Mouse (Mus musculus) kidney, embryonic 16.5 days (tissue): ENCODE measurements around the gene Rpl27. TPM values are rescaled to one million over a fixed set of nuclear protein-coding genes. Genes with fewer than 3 reads are reported as not detected.

ENCODE experiments used
- ATAC-seq: fragments of 200-750 bp; cut with Nextera tagmentation; 2 replicates; pipeline ENCODE4 v1.8.0; 2017; ENCODE audit warnings: moderate TSS enrichment; ENCODE audit not compliant: low FRiP score, low TSS enrichment
- H3K27ac ChIP-seq: fragments of 300-500 bp; sonication (generic); 2 replicates; pipeline ENCODE4 v1.5.1; 2014; ENCODE audit warnings: low read length
- H3K27me3 ChIP-seq: fragments of 300-500 bp; sonication (generic); 2 replicates; pipeline ENCODE4 v1.6.1; 2014; ENCODE audit warnings: low read length, control low read depth, mixed read lengths; ENCODE audit not compliant: insufficient read depth
- H3K36me3 ChIP-seq: fragments of 300-500 bp; sonication (generic); 2 replicates; pipeline ENCODE4 v1.6.1; 2014; ENCODE audit warnings: low read length, control low read depth, mixed read lengths; ENCODE audit not compliant: insufficient read depth
- H3K4me1 ChIP-seq: fragments of 300-500 bp; sonication (generic); 2 replicates; pipeline ENCODE4 v1.6.1; 2014; ENCODE audit warnings: low read length, control low read depth, mixed read lengths; ENCODE audit not compliant: insufficient read depth
- H3K4me2 ChIP-seq: fragments of 300-500 bp; sonication (generic); replicated peaks from 2 replicates; pipeline ENCODE4 v1.6.1; 2014; ENCODE audit warnings: low read depth, low read length
- H3K4me3 ChIP-seq: fragments of 300-500 bp; sonication (generic); 2 replicates; pipeline ENCODE4 v1.5.1; 2014; ENCODE audit warnings: mild to moderate bottlenecking, low read length
- H3K9ac ChIP-seq: fragments of 300-500 bp; sonication (generic); replicated peaks from 2 replicates; pipeline ENCODE4 v1.6.1; 2014; ENCODE audit warnings: low read length
- H3K9me3 ChIP-seq: fragments of 300-500 bp; sonication (generic); 2 replicates; pipeline ENCODE4 v1.6.1; 2016; ENCODE audit warnings: low read length, control low read depth
- WGBS: fragments of 180-500 bp; shearing (Covaris S2); extraction: QIAGEN DNeasy Blood & Tissue Kit; methylation state at CpG from one replicate; pipeline ENCODE4 v1.1.7; 2014; 5-methylcytosine and 5-hydroxymethylcytosine counted together
- polyA plus RNA-seq: library from polyadenylated mRNA; unstranded; fragments of >200 nt; fragmentation: Nextera tagmentation; extraction: Ambion mirVana; gene quantifications from 2 replicates; pipeline ENCODE4 v1.2.1, GENCODE M21; 2015

Rpl27 gene
- polyA plus RNA-seq, result 267 and 290 TPM in 2 replicates

- no peaks in the 10 kb centered on the region for H3K27me3 ChIP-seq
- peak; percentile 98 for ATAC-seq
These were observed at the start of gene Rpl27 for GRCm38 (mm10) chr11:101442127-101442693. TSS of gene Rpl27 (plus strand) at chr11:101442298.

DNA sequence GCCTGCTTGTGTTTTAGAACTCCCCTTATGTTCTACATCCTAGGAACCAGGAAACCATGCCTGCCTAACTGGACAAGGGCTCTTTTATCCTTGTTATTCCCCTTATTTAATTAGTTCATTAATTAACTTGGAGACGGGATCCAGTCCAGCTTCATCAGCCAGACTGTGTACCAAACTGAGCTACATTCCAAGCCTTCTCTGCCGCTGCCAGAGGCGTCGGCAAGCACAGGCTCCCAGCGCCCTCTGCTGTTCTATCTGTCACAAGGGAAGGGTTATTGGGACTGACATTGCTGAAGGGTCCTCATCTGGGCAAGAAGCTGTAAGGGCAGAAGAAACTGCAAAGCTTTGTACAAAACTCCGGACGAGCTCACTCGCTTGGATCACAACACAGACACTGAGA is 47.0 kb upstream of the Rpl27 start:
- no peak overlapping the region for H3K4me3 ChIP-seq
- 4% methylated on average over 8 of the region's 8 CpGs for WGBS
- no peak overlapping the region; the same call in 1 of the 2 replicates for H3K9ac ChIP-seq
- no peak overlapping the region for H3K4me2 ChIP-seq
- H3K36me3 ChIP-seq, result no peaks in the 10 kb centered on the region
- H3K4me1 ChIP-seq, result no peaks in the 10 kb centered on the region
- H3K27me3 ChIP-seq, result no peaks in the 10 kb centered on the region
- no peaks in the 10 kb centered on the region for H3K9me3 ChIP-seq
- no peak overlapping the region for H3K27ac ChIP-seq
- peak; percentile 78; the same call in 1 of the 2 replicates for ATAC-seq

More at GRCm38 (mm10) chr11:101442127-101442693, at the start of gene Rpl27:
- H3K9ac ChIP-seq, result peak within 1 kb of the TSS; percentile 97
- no peaks in the 10 kb centered on the region for H3K9me3 ChIP-seq
- peak within 1 kb of the TSS; percentile 90 for H3K4me3 ChIP-seq
- WGBS, result under 1% methylated on average over 42 of the region's 42 CpGs
- peak within 1 kb of the TSS; percentile 93 for H3K27ac ChIP-seq
- peaks cover 28% of the 10 kb centered on the region for H3K36me3 ChIP-seq
- peak within 1 kb of the TSS; percentile 69 for H3K4me2 ChIP-seq
- H3K4me1 ChIP-seq, result peaks cover 18% of the 10 kb centered on the region

GRCm38 (mm10) chr11:101415306-101415705 is 26.8 kb upstream of the Rpl27 start:
- no peak overlapping the region for H3K9ac ChIP-seq
- no peak overlapping the region for H3K27ac ChIP-seq
- H3K4me1 ChIP-seq, result peaks cover 7% of the 10 kb centered on the region
- H3K4me3 ChIP-seq, result no peak overlapping the region
- H3K27me3 ChIP-seq, result no peaks in the 10 kb centered on the region
- H3K4me2 ChIP-seq, result no peak overlapping the region
- H3K9me3 ChIP-seq, result no peaks in the 10 kb centered on the region
- H3K36me3 ChIP-seq, result peaks cover 15% of the 10 kb centered on the region
- ATAC-seq, result no peak
- whole genome bisulfite sequencing, result 74% methylated on average over 2 of the region's 2 CpGs

- peak; percentile 7; the same call in 1 of the 2 replicates for ATAC-seq
- Histone ChIP-seq H3K36me3 (peaks cover 3% of the 10 kb centered on the region), H3K9me3 (no peaks in the 10 kb centered on the region), H3K4me1 (peaks cover 7% of the 10 kb centered on the region), H3K27ac (peak overlapping the region; percentile 29), H3K9ac (peak overlapping the region; percentile 88), H3K4me3 (peak overlapping the region; percentile 78), H3K27me3 (no peaks in the 10 kb centered on the region), H3K4me2 (peak overlapping the region; percentile 85)
- 2% methylated on average over 11 of the region's 11 CpGs for WGBS
These were observed 25.5 kb upstream of the Rpl27 start for GRCm38 (mm10) chr11:101416433-101417100.

- 0% methylated on average over 41 of the region's 45 CpGs for WGBS
- Histone ChIP-seq H3K27ac (peak within 1 kb of the TSS; percentile 54), H3K4me1 (peaks cover 7% of the 10 kb centered on the region), H3K36me3 (no peaks in the 10 kb centered on the region; the same call in 1 of the 2 replicates), H3K27me3 (no peaks in the 10 kb centered on the region), H3K4me3 (peak within 1 kb of the TSS; percentile 78), H3K4me2 (peak within 1 kb of the TSS; percentile 85), H3K9ac (peak within 1 kb of the TSS; percentile 88), H3K9me3 (no peaks in the 10 kb centered on the region)
- peak; percentile 81 for ATAC-seq
These were observed 24.8 kb upstream of the Rpl27 start, which contains the start of gene Aarsd1 for GRCm38 (mm10) chr11:101417101-101417855. TSS of gene Aarsd1 (minus strand) at chr11:101417615.

DNA sequence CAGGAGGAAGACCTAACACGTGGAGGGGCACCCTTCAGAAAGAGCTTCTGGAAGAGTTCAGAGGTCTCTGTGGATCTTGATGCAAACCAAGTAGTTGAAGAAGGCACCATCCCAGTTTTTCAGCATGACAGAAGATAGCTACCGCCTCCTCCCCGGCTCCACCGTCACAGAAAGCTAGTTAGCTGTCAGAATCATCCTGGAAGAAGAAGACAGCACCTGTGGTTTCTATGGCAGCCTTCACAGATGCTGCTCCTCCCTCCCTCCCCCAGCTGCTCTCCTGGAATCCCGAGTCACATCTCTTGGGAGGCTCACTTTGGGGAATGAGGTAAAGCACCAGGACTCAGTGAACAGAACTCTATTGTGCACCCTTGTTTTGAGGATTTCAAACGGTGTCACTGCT is 23.1 kb upstream of the Rpl27 start:
- Histone ChIP-seq H3K36me3 (no peaks in the 10 kb centered on the region), H3K4me3 (no peak overlapping the region), H3K27me3 (no peaks in the 10 kb centered on the region), H3K9me3 (no peaks in the 10 kb centered on the region), H3K27ac (no peak overlapping the region), H3K4me2 (no peak overlapping the region), H3K4me1 (peaks cover 13% of the 10 kb centered on the region), H3K9ac (no peak overlapping the region)
- 59% methylated on average over 6 of the region's 6 CpGs for WGBS
- no peak for ATAC-seq

DNA sequence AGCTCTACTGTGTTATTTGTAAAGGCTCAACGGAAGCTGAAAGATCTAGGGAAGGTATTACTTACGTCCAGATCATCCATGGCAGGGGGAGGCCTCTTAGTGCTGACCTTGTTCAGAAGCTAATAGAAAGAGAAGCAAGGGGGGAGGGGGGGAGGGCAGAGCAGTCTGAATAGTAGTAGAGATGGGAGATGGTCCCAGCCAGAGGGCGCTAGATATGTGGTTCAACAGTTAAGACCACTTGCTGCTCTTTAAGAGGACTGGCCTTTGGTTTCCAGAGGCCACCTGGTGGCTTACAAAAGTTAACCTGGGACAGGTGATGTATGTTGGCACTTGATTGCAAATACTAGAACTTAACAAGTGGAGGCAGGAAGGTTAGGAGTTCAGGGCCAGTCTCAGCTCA is 22.5 kb upstream of the Rpl27 start:
- H3K9ac ChIP-seq, result no peak overlapping the region
- H3K9me3 ChIP-seq, result no peaks in the 10 kb centered on the region
- H3K4me3 ChIP-seq, result no peak overlapping the region
- peaks cover 15% of the 10 kb centered on the region for H3K4me1 ChIP-seq
- 41% methylated on average over 3 of the region's 3 CpGs for WGBS
- ATAC-seq, result no peak
- no peak overlapping the region for H3K27ac ChIP-seq
- H3K4me2 ChIP-seq, result no peak overlapping the region
- no peaks in the 10 kb centered on the region for H3K36me3 ChIP-seq
- H3K27me3 ChIP-seq, result no peaks in the 10 kb centered on the region

- Histone ChIP-seq H3K9ac (no peak overlapping the region), H3K4me1 (peaks cover 15% of the 10 kb centered on the region), H3K4me2 (no peak overlapping the region), H3K9me3 (no peaks in the 10 kb centered on the region), H3K27me3 (no peaks in the 10 kb centered on the region), H3K27ac (no peak overlapping the region), H3K4me3 (no peak overlapping the region), H3K36me3 (no peaks in the 10 kb centered on the region)
- WGBS, result 92% methylated on average over 5 of the region's 5 CpGs
- ATAC-seq, result no peak
These were observed 21.9 kb upstream of the Rpl27 start for GRCm38 (mm10) chr11:101420148-101420547.

- H3K27me3 ChIP-seq, result no peaks in the 10 kb centered on the region
- WGBS, result 5% methylated on average over 23 of the region's 23 CpGs
- H3K9ac ChIP-seq, result peak within 1 kb of the TSS; percentile 77
- peaks cover 24% of the 10 kb centered on the region for H3K4me1 ChIP-seq
- peak; percentile 66 for ATAC-seq
- peak within 1 kb of the TSS; percentile 80 for H3K4me2 ChIP-seq
- H3K9me3 ChIP-seq, result no peaks in the 10 kb centered on the region
- peak within 1 kb of the TSS; percentile 90 for H3K27ac ChIP-seq
- H3K36me3 ChIP-seq, result 0 out of 2 replicates have a peak, but pooled peaks cover under 1% of the 10 kb centered on the region
- peak within 1 kb of the TSS; percentile 67 for H3K4me3 ChIP-seq
These were observed 17.8 kb upstream of the Rpl27 start, which contains the start of gene Gm27029 for GRCm38 (mm10) chr11:101424105-101424851. TSS of gene Gm27029 (minus strand) at chr11:101424796.
